8 mouse cellular contexts compared by ENCODE assay signal in the genomic region with DNA sequence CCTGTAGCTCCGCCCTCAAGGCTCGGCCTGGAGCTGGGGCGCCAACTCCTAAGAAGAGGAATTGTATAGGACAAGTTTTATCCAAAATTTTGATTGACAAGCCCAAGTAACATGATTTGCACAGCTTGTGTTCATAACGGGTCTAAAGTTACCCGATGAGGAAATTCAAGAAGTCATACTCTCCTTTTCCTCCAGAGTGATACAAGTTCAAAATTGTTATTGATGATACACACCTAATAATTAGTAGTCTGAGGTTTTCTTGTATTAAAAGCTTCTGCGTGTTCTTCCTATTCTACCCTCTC. TPM values are rescaled to one million over a fixed set of nuclear protein-coding genes. Genes with fewer than 3 reads are reported as not detected.
DNase-seq lines count a peak whose midpoint lies in the region; ATAC-seq and TF ChIP-seq lines count a peak whose summit lies in the region.

A gene (minus strand): TSS at position 3 of the 302 bp plus-strand sequence.

- no peak for TF ChIP-seq POLR2A in testis, adult 2 months (IDR thresholded peaks at IDR 0.05; ENCODE audit: control insufficient read depth, low read depth, low read length)
- TF ChIP-seq POLR2A in small intestine, adult 2 months (IDR thresholded peaks at IDR 0.05; ENCODE audit: low read depth, low read length): no peak

- no peaks in the 10 kb centered on the region for H3K36me3 ChIP-seq in testis, adult 2 months (ENCODE audit: control insufficient read depth, insufficient read depth, low read length)
- no peaks in the 10 kb centered on the region for H3K36me3 ChIP-seq in intestine, embryonic 15.5 days
- no peaks in the 10 kb centered on the region for H3K36me3 ChIP-seq in small intestine, adult 2 months (ENCODE audit: control insufficient read depth, insufficient read depth, low read length)

- no peak for TF ChIP-seq CTCF in testis, adult 2 months (IDR thresholded peaks at IDR 0.05; ENCODE audit: control insufficient read depth, insufficient read depth, insufficient replicate concordance, low read depth, low read length)
- no peak for TF ChIP-seq CTCF in small intestine, adult 2 months (IDR thresholded peaks at IDR 0.05; ENCODE audit: extremely low read depth, insufficient read length, insufficient replicate concordance, low read depth, low read length)

- H3K27ac ChIP-seq in testis, adult 2 months (ENCODE audit: control insufficient read depth, insufficient read depth, low read depth, low read length): peak within 1 kb of the TSS; percentile 58
- peak within 1 kb of the TSS; percentile 85 for H3K27ac ChIP-seq in intestine, embryonic 15.5 days
- peak within 1 kb of the TSS; percentile 38 for H3K27ac ChIP-seq in small intestine, adult 2 months (ENCODE audit: insufficient read depth, low read depth, low read length)

- H3K4me2 ChIP-seq in intestine, embryonic 15.5 days (replicated peaks): peak within 1 kb of the TSS; percentile 95

- peak within 1 kb of the TSS; percentile 71 for H3K4me3 ChIP-seq in testis, adult 2 months (ENCODE audit: control insufficient read depth, low read depth, low read length)
- peak within 1 kb of the TSS; percentile 68 for H3K4me3 ChIP-seq in intestine, embryonic 15.5 days (replicated peaks)
- peak within 1 kb of the TSS; percentile 77 for H3K4me3 ChIP-seq in small intestine, adult 2 months (ENCODE audit: low read depth, low read length)

- no peak for ATAC-seq in intestine, embryonic 15.5 days

- peaks cover 6% of the 10 kb centered on the region for H3K4me1 ChIP-seq in testis, adult 2 months (ENCODE audit: control insufficient read depth, insufficient read depth, low read length)
- H3K4me1 ChIP-seq in intestine, embryonic 15.5 days (replicated peaks): peaks cover 10% of the 10 kb centered on the region; the same call in 1 of the 2 replicates
- H3K4me1 ChIP-seq in small intestine, adult 2 months (ENCODE audit: control insufficient read depth, insufficient read depth, insufficient read length, low read length): no peaks in the 10 kb centered on the region; the same call in 1 of the 2 replicates

- H3K9me3 ChIP-seq in intestine, embryonic 15.5 days: no peaks in the 10 kb centered on the region

- H3K9ac ChIP-seq in intestine, embryonic 15.5 days: peak within 1 kb of the TSS; percentile 62

- H3K27me3 ChIP-seq in testis, adult 2 months (ENCODE audit: control insufficient read depth, insufficient read depth, low read length): no peaks in the 10 kb centered on the region
- no peaks in the 10 kb centered on the region for H3K27me3 ChIP-seq in intestine, embryonic 15.5 days (replicated peaks)
- peaks cover 2% of the 10 kb centered on the region; the same call in 1 of the 2 replicates for H3K27me3 ChIP-seq in small intestine, adult 2 months (ENCODE audit: control insufficient read depth, insufficient read depth, low read length)

- WGBS in intestine, embryonic 15.5 days: 13% methylated on average over 6 of the region's 6 CpGs
- 13% methylated on average over 6 of the region's 6 CpGs for WGBS in small intestine, adult 2 months

- no peak for DNase-seq in testis, postnatal 10 days (ENCODE audit: low spot score)
- DNase-seq in gastrocnemius, adult 8-10 months (ENCODE audit: low spot score in 2 of 2): no peak
- no peak for DNase-seq in spleen, adult 12 weeks (ENCODE audit: low spot score)
- no peak for DNase-seq in layer of hippocampus, adult 9-10 months (ENCODE audit: low spot score)
- no peak for DNase-seq in thymus, adult 18-20 months

RNA-seq across cellular contexts. Expression of the gene that starts here (rescaled TPM):
- polyA plus RNA-seq in testis, adult 2 months (2012; rRNA removed): 1.2 and 1.4 TPM in 2 replicates
- 10 to 100 TPM; 31.5 to 42.9 (median 34.1) TPM for total RNA-seq in gastrocnemius, adult 8-10 months (2022)
- 1.3 and 1.4 TPM in 2 replicates for polyA plus RNA-seq in intestine, embryonic 15.5 days (2015; fragmentation: Nextera tagmentation; extraction: Ambion mirVana)
- 3.0 and 4.9 TPM in 2 replicates for polyA plus RNA-seq in small intestine, adult 2 months (2012; rRNA removed)
